Mouse (Mus musculus): ENCODE measurements around the gene Sbsn.

DNA sequence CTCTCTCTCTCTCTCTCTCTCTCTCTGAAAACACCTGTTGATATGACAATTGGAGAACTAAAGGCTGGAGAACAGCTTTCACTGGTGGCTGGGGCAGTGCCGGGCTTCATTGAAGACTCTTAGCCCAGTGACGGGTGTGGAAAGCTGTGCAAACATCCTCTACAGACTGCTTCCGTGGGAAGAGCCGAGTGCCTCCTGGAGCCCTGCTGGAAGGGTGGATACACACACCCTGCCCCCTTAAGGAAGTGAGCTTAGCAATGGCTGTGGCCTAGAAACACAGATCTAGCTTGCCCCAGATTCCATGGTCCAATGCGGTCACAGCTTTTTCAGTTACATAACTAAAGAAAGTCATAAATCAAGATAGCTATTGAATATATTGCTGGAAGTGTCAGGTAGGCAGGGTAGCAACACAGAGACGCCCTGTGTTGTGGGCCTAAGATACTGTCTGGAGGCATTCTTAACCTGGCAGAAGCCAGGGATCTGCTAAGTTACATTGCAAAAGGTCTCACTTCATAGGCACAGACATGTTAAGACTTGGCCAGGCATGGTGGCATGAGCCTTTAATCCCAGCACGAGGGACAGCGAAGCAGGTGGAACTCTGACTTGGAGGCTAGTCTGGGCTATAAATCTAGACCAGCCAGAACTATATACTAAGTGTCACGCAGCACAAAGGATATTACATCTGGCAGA is 52.9 kb downstream of the Sbsn start:
- TF ChIP-seq POLR2A (IDR thresholded peaks at IDR 0.05; ENCODE audit: low read depth, low read length) (no peak), CTCF (IDR thresholded peaks at IDR 0.05; ENCODE audit: extremely low read depth, insufficient read depth, insufficient read length, insufficient replicate concordance) (no peak)

Measured in spleen, adult 2 months (tissue).